Mouse (Mus musculus) retina, embryonic 14.5 days (tissue): ENCODE data around the gene Tubgcp6.

Experiments used
- DNase-seq: peaks from one replicate; pipeline ENCODE4 v3.0.0-alpha.2; 2015; ENCODE audit warnings: low spot score

Tubgcp6 gene

GRCm38 (mm10) chr15:89063536-89063935, 59.4 kb downstream of the Tubgcp6 start:
- no peak for DNase-seq

GRCm38 (mm10) chr15:89063001-89063400, 59.9 kb downstream of the Tubgcp6 start:
- DNase-seq: no peak

DNA sequence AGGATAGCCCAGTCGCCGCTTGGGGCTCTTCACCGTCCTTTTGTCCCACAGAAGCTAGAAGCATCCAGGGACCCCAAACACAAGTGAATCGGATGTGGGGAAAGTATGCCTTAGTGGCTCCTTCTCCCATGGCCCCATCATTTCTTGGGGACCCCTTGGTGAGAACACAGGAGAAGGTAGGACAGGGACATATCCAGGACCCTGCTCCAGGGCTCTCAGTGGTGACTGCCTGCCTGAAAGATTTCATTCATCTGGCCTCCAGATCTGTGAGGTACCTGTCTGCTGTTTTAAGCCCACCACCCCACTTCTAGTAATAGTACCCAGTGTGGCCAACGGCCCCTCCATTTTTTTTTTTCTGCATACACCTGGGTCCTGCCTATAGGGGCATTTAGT, 60.4 kb downstream of the Tubgcp6 start:
- DNase-seq: no peak

- no peak for DNase-seq
These were observed 61.0 kb downstream of the Tubgcp6 start for GRCm38 (mm10) chr15:89061761-89062517.

GRCm38 (mm10) chr15:89060811-89061460, 62.0 kb downstream of the Tubgcp6 start:
- no peak for DNase-seq

DNA sequence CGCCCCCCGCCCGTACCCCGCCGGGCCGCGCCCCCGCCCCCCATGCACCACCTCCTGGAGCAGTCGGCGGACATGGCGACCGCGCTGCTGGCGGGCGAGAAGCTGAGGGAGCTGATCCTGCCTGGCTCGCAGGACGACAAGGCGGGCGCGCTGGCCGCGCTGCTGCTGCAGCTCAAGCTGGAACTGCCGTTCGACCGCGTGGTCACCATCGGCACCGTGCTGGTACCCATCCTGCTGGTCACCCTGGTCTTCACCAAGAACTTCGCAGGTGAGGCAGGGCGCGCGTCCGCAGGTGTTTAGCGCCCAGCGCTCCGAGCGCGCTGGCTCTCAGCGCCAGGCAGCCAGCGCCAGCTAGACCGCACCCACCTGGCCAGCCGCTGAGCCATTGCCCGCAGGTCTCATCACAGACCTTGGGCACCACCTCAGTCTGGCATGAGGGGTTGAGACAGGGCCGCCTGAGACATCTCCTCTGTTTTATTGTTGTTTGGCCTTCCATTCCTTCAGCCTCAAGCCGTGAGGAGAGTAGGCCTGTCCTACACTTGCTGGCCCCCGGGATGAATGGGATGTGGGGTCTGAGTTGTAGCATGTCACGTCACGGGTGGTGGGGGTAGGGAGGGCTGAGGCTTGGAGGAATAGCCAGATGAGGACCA, 62.8 kb downstream of the Tubgcp6 start:
- DNase-seq: peak; percentile 64

DNA sequence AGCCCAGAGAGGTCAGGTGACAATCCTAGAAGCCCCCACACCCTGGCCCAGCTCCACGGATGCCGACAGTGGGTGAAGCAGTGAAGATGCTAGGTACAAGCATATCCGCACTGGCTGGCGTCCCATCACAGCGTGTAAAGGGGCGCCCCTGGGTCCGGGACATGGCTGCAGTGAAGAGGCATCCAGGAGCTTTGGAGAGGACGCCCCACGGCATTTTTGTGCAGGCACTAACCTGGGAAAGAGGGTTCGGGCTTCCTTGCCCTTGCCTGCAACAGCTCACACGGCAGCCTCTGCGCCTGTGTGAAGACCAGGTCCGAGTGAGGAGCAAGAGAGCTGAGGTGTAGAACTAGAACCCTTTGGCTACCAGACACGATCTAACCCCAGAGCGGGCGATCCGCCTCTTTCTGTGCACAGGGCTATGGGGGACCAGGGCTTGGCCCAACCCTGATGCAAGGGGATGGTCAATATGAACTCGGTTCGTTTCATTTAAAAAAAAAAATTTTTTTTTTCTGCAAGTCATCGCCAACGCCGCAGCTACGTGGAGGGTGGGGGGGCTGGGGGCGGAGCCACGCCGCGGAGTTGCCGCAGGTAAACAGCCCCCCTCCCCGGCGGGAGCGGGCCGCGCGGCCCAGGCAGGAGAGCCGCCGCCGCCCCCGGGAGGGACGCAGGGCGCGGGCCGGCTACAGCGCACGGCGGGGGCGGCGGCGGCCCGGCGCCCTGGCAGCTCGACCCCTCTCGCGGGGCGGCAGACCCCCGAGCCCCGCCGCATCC, 63.6 kb downstream of the Tubgcp6 start, which contains the start of gene Panx2:
Gene Panx2 (plus strand): TSS at position 574 of the 771 bp plus-strand sequence.
- peak; percentile 47 for DNase-seq

DNA sequence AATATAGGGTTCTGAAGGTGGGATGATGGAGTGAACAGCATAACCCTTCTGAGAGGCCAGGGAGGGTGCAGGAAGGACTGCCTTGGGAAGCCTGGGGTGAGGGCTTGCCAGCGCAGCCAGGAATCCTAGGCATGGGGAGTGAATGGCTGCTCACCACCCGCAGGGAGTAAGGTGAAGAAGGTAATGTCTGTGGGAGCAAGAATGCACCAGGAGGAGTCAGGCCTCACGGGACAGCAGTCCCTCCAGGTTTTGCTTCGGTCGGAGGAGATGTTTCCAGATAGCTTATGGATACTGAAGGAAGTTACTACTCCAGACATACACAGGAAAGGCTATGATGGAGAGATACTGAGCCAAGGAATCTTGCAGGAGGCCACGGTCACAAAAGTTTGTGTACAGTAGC, 64.2 kb downstream of the Tubgcp6 start:
- no peak for DNase-seq

DNA sequence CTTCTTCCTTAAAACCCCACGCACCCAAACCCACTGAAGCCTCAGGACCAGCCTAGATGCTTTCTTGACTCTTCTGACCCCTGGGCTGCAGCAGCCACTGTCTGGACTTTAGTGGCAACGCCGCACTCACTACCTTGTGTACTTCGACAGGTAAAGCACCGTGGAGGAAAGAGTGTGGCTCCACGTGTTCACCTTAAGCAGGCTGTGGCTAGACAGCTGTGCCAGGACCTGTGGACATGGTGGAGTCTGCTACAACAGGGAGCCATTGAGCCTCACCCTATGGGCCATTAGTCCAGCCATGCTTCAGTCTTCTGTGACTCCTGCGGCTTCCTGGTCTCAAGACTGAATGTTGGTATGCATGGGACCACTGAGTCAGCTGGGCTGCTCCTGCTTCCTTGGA, 68.2 kb downstream of the Tubgcp6 start:
- no peak for DNase-seq
